Mouse (Mus musculus) liver, embryonic 13.5 days (tissue): ENCODE data around the gene Slc30a10. TPM values are rescaled to one million over a fixed set of nuclear protein-coding genes. Genes with fewer than 3 reads are reported as not detected.

Experiments
- ATAC-seq: fragments of 200-750 bp; cut with Nextera tagmentation; 2 replicates; pipeline ENCODE4 v1.8.0; 2017; ENCODE audit warnings: low read depth, mild to moderate bottlenecking, moderate number of reproducible peaks, moderate library complexity
- DNase-seq: peaks from one replicate; pipeline ENCODE4 v3.0.0; 2022
- H3K27ac ChIP-seq: fragments of 300-500 bp; sonication (generic); 2 replicates; pipeline ENCODE4 v1.5.1; 2015; ENCODE audit warnings: moderate library complexity, mild to moderate bottlenecking, inconsistent platforms
- H3K27me3 ChIP-seq: fragments of 300-500 bp; sonication (generic); 2 replicates; pipeline ENCODE4 v1.6.1; 2015; ENCODE audit warnings: mild to moderate bottlenecking, inconsistent platforms
- H3K36me3 ChIP-seq: fragments of 300-500 bp; sonication (generic); 2 replicates; pipeline ENCODE4 v1.6.1; 2015; ENCODE audit warnings: mild to moderate bottlenecking, inconsistent platforms
- H3K4me1 ChIP-seq: fragments of 300-500 bp; sonication (generic); replicated peaks from 2 replicates; pipeline ENCODE4 v1.6.1; 2015; ENCODE audit warnings: inconsistent platforms
- H3K4me2 ChIP-seq: fragments of 300-500 bp; sonication (generic); 2 replicates; pipeline ENCODE4 v1.6.1; 2015; ENCODE audit warnings: inconsistent platforms, mild to moderate bottlenecking, moderate library complexity
- H3K4me3 ChIP-seq: fragments of 300-500 bp; sonication (generic); replicated peaks from 2 replicates; pipeline ENCODE4 v1.5.1; 2015; ENCODE audit warnings: mild to moderate bottlenecking, inconsistent platforms
- H3K9ac ChIP-seq: fragments of 300-500 bp; sonication (generic); 2 replicates; pipeline ENCODE4 v1.6.1; 2015; ENCODE audit warnings: mild to moderate bottlenecking, inconsistent platforms
- H3K9me3 ChIP-seq: fragments of 300-500 bp; sonication (generic); replicated peaks from 2 replicates; pipeline ENCODE4 v1.6.1; 2016; ENCODE audit warnings: inconsistent platforms
- WGBS: fragments of 180-500 bp; shearing (Covaris S2); methylation state at CpG from one replicate; pipeline ENCODE4 v1.1.7; 2015; ENCODE audit not compliant: insufficient replicate concordance; 5-methylcytosine and 5-hydroxymethylcytosine counted together
- polyA plus RNA-seq: library from polyadenylated mRNA; unstranded; fragments of >200 nt; fragmentation: Nextera tagmentation; extraction: Ambion mirVana; gene quantifications from 2 replicates; pipeline ENCODE4 v1.2.1, GENCODE M21; 2015

Slc30a10 gene
- polyA plus RNA-seq, 1 experiment from 2014 or later, result 10.4 TPM

DNA sequence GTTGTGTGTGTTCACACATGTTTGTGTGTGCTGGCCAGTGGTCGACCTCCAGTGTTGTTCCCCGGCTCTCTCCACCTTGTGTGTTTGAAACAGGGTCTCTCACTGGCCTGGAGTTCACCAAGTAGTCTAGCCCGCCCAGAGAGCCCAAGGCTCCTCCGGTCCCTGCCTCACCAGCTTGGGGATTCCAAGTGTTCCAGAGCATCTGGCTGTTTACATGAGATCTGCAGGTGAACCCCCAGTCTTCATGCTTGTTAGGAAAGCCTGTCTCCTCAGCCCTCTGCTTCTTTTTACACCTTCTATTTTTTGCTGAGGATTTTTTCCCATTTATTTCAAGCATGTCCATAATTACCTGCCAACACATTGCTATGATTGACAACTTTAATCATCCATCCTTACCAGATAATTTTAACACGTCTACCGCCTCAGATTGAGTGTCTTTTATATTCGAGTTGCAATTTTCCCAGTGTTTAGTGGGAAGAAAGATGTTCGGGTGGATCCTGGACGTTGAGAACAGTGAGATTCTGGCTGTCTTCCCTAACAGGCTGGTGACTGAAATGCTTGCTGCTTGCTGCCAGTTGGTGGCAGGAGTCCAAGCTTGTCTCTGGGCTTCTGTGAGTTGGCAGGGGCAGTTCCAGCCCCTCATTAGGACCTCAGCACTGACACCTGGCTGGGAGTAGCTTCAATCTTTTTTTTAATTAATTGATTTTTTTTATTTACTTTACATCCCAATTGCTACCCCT is 15.6 kb upstream of the Slc30a10 start:
- peaks cover 9% of the 10 kb centered on the region; the same call in 1 of the 2 replicates for H3K27me3 ChIP-seq
- no peak overlapping the region for H3K4me2 ChIP-seq
- no peaks in the 10 kb centered on the region for H3K9me3 ChIP-seq
- H3K4me3 ChIP-seq, result no peak overlapping the region
- 54% methylated on average over 9 of the region's 9 CpGs for WGBS
- no peak overlapping the region for H3K27ac ChIP-seq
- ATAC-seq (no peak), DNase-seq (no peak)
- H3K4me1 ChIP-seq, result no peaks in the 10 kb centered on the region
- no peaks in the 10 kb centered on the region for H3K36me3 ChIP-seq
- H3K9ac ChIP-seq, result no peak overlapping the region

- peaks cover 11% of the 10 kb centered on the region for H3K4me1 ChIP-seq
- H3K4me2 ChIP-seq, result no peak overlapping the region
- H3K9me3 ChIP-seq, result no peaks in the 10 kb centered on the region
- H3K36me3 ChIP-seq, result no peaks in the 10 kb centered on the region
- DNase-seq (no peak), ATAC-seq (no peak)
- peaks cover 6% of the 10 kb centered on the region; the same call in 1 of the 2 replicates for H3K27me3 ChIP-seq
- no peak overlapping the region for H3K4me3 ChIP-seq
- H3K27ac ChIP-seq, result no peak overlapping the region
- WGBS, result 76% methylated on average over 18 of the region's 18 CpGs
- no peak overlapping the region for H3K9ac ChIP-seq
Measured at GRCm38 (mm10) chr1:185441703-185442472, 12.8 kb upstream of the Slc30a10 start.

GRCm38 (mm10) chr1:185448936-185449335 is 5.7 kb upstream of the Slc30a10 start:
- Histone ChIP-seq H3K4me2 (no peak overlapping the region), H3K36me3 (no peaks in the 10 kb centered on the region), H3K27ac (peak overlapping the region; percentile 98), H3K4me1 (peaks cover 63% of the 10 kb centered on the region), H3K9me3 (no peaks in the 10 kb centered on the region), H3K4me3 (no peak overlapping the region), H3K27me3 (peaks cover 3% of the 10 kb centered on the region; the same call in 1 of the 2 replicates), H3K9ac (no peak overlapping the region)
- no peak for DNase-seq
- WGBS, result 76% methylated on average over 7 of the region's 7 CpGs
- no peak for ATAC-seq

GRCm38 (mm10) chr1:185449727-185450126 is 4.9 kb upstream of the Slc30a10 start:
- peak overlapping the region; percentile 31; the same call in 1 of the 2 replicates for H3K9ac ChIP-seq

GRCm38 (mm10) chr1:185451077-185451476 is 3.6 kb upstream of the Slc30a10 start:
- Histone ChIP-seq H3K36me3 (no peaks in the 10 kb centered on the region), H3K9ac (peak overlapping the region; percentile 72), H3K4me1 (peaks cover 61% of the 10 kb centered on the region), H3K9me3 (no peaks in the 10 kb centered on the region), H3K27me3 (peaks cover 11% of the 10 kb centered on the region), H3K4me3 (no peak overlapping the region), H3K27ac (peak overlapping the region; percentile 98), H3K4me2 (peak overlapping the region; percentile 17)
- 65% methylated on average over 8 of the region's 8 CpGs for WGBS
- ATAC-seq (no peak), DNase-seq (no peak)

More at GRCm38 (mm10) chr1:185449727-185450126, 4.9 kb upstream of the Slc30a10 start:
- peak overlapping the region; percentile 98 for H3K27ac ChIP-seq
- no peaks in the 10 kb centered on the region for H3K36me3 ChIP-seq
- peaks cover 68% of the 10 kb centered on the region for H3K4me1 ChIP-seq
- ATAC-seq (no peak), DNase-seq (no peak)
- H3K9me3 ChIP-seq, result no peaks in the 10 kb centered on the region
- peaks cover 4% of the 10 kb centered on the region; the same call in 1 of the 2 replicates for H3K27me3 ChIP-seq
- H3K4me2 ChIP-seq, result no peak overlapping the region
- 58% methylated on average over 2 of the region's 2 CpGs for WGBS
- no peak overlapping the region for H3K4me3 ChIP-seq

- Histone ChIP-seq H3K9ac (peak overlapping the region; percentile 72), H3K27ac (peak overlapping the region; percentile 98), H3K27me3 (peaks cover 15% of the 10 kb centered on the region), H3K4me2 (peak overlapping the region; percentile 17), H3K4me3 (no peak overlapping the region), H3K36me3 (peaks cover 3% of the 10 kb centered on the region), H3K4me1 (peaks cover 60% of the 10 kb centered on the region), H3K9me3 (no peaks in the 10 kb centered on the region)
- peak; percentile 53 for DNase-seq
- 50% methylated on average over 3 of the region's 3 CpGs for WGBS
- no peak for ATAC-seq
Measured at GRCm38 (mm10) chr1:185451495-185451894, 3.2 kb upstream of the Slc30a10 start.

DNA sequence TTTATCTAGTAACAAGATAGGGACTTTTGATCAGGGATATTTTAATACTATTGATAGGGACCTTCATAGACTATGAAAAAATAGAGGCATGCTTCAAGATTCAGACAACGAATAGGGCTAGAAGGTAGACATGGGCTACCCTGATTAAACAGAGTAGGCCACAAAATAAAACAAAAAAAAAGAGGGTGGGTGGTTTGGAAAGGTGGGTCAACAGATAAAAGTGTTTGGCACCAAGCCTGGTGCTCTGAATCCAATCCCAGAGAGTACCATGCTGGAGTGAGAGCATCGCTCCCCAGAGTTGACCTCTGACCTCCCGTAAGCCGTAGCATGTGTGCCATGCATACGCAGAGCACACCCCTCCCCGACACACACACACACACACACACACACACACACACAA is 2.2 kb upstream of the Slc30a10 start:
- no peak for ATAC-seq
- H3K4me1 ChIP-seq, result peaks cover 69% of the 10 kb centered on the region
- WGBS, result 65% methylated on average over 6 of the region's 6 CpGs

DNA sequence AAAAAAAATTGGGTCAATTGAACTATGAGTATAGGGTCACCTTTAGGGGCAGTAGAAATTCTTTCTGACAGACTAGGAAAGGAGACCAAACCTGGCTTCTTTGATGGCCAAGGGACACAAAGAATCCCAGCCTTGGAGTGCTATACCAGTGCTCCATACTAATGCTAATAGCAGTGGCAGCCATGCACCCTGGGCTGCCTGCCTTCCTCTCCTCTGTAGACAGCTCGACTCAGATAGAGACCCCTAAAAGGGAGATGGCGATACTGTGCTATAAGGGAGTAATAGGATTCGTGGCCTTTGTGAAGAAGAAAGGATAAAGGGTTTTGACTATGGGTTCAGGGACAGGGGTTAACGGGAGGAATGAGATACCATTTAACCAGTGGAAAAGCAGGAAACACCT is 504 bp upstream of the Slc30a10 start:
- Histone ChIP-seq H3K4me3 (peak overlapping the region; percentile 91), H3K9me3 (no peaks in the 10 kb centered on the region), H3K27ac (peak overlapping the region; percentile 98), H3K27me3 (peaks cover 18% of the 10 kb centered on the region), H3K36me3 (peaks cover 28% of the 10 kb centered on the region), H3K4me1 (peaks cover 81% of the 10 kb centered on the region), H3K4me2 (peak overlapping the region; percentile 85), H3K9ac (peak overlapping the region; percentile 72)
- ATAC-seq (peak; percentile 3), DNase-seq (no peak)
- WGBS, result 14% methylated on average over 4 of the region's 4 CpGs

More for the DNA sequence above, 2.2 kb upstream of the Slc30a10 start:
- no peak for DNase-seq
- no peaks in the 10 kb centered on the region for H3K9me3 ChIP-seq
- 0 out of 2 replicates have a peak overlapping the region, but pooled peaks have one; percentile 0 for H3K4me2 ChIP-seq
- peak overlapping the region; percentile 72 for H3K9ac ChIP-seq
- H3K27ac ChIP-seq, result peak overlapping the region; percentile 98
- peaks cover 18% of the 10 kb centered on the region for H3K27me3 ChIP-seq
- H3K4me3 ChIP-seq, result no peak overlapping the region
- peaks cover 13% of the 10 kb centered on the region for H3K36me3 ChIP-seq

GRCm38 (mm10) chr1:185454955-185455701 is 480 bp downstream of the Slc30a10 start:
- ATAC-seq (peak; percentile 1), DNase-seq (peak; percentile 55)
- Histone ChIP-seq H3K36me3 (peaks cover 37% of the 10 kb centered on the region), H3K9me3 (no peaks in the 10 kb centered on the region), H3K4me1 (peaks cover 81% of the 10 kb centered on the region), H3K4me3 (peak overlapping the region; percentile 91), H3K4me2 (peak overlapping the region; percentile 85), H3K27me3 (peaks cover 18% of the 10 kb centered on the region), H3K9ac (peak overlapping the region; percentile 98), H3K27ac (peak overlapping the region; percentile 98)
- WGBS, result under 1% methylated on average over 71 of the region's 71 CpGs

DNA sequence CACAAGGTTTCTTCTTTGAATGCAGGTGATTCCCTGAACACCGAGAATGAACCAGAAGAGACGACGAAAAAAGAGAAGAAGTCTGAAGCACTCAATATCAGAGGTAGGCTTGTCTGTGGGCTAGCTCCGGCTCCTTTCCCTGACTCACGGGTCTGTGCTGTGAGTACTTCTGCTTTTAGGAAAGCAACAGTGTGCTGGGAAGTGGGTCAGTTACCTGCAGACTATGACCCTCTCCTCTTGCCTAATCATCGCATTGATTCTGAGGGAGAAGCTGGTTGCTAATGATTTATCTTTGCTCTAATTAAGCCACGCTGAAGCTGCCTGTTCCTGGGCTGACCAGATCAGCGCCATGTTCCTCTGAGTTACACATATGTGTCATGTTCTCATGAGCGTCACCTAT is 1.7 kb downstream of the Slc30a10 start:
- peak overlapping the region; percentile 85 for H3K4me2 ChIP-seq
- ATAC-seq (no peak), DNase-seq (no peak)
- peak overlapping the region; percentile 98 for H3K9ac ChIP-seq
- H3K27ac ChIP-seq, result peak overlapping the region; percentile 98
- peaks cover 49% of the 10 kb centered on the region for H3K36me3 ChIP-seq
- H3K9me3 ChIP-seq, result no peaks in the 10 kb centered on the region
- peak overlapping the region; percentile 91 for H3K4me3 ChIP-seq
- WGBS, result 49% methylated on average over 9 of the region's 9 CpGs
- H3K27me3 ChIP-seq, result peaks cover 18% of the 10 kb centered on the region
- peaks cover 81% of the 10 kb centered on the region for H3K4me1 ChIP-seq

DNA sequence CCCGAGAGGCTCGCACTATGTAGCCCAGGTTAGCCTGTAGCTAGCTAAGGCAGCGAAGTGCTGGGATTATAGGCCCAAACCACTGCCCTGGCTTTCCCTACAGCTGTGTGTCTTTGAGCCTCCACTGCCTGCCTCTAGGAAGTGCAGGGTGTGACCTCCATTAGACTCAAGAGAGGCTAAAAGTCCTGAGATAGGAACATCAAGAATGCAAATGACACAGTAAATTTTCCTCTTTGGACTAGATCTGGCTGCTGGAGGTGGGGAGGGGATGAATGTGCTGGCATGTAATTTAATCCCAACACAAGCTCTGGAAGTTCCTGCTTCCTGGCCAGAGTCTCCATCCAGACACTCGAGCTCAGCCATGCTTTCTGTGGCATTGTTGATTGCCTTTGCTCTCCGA is 5.4 kb downstream of the Slc30a10 start:
- Histone ChIP-seq H3K4me1 (peaks cover 86% of the 10 kb centered on the region), H3K27me3 (peaks cover 12% of the 10 kb centered on the region), H3K9me3 (no peaks in the 10 kb centered on the region), H3K27ac (peak overlapping the region; percentile 79), H3K36me3 (peaks cover 87% of the 10 kb centered on the region), H3K4me3 (peak overlapping the region; percentile 29), H3K4me2 (peak overlapping the region; percentile 85), H3K9ac (peak overlapping the region; percentile 62)
- ATAC-seq, result no peak
- 79% methylated on average over 5 of the region's 5 CpGs for WGBS
- DNase-seq, result no peak
